Mouse (Mus musculus): ENCODE data around the gene Cnot6. TPM values are rescaled to one million over a fixed set of nuclear protein-coding genes. Genes with fewer than 3 reads are reported as not detected.

The Cnot6 gene
- 18.5 TPM for polyA plus RNA-seq (2014; fragmentation: Illumina TruSeq; extraction: RNeasy Lipid Tissue Mini Kit (QIAGEN cat#74804); ENCODE audit: insufficient read depth, low read depth, low replicate concordance)

DNA sequence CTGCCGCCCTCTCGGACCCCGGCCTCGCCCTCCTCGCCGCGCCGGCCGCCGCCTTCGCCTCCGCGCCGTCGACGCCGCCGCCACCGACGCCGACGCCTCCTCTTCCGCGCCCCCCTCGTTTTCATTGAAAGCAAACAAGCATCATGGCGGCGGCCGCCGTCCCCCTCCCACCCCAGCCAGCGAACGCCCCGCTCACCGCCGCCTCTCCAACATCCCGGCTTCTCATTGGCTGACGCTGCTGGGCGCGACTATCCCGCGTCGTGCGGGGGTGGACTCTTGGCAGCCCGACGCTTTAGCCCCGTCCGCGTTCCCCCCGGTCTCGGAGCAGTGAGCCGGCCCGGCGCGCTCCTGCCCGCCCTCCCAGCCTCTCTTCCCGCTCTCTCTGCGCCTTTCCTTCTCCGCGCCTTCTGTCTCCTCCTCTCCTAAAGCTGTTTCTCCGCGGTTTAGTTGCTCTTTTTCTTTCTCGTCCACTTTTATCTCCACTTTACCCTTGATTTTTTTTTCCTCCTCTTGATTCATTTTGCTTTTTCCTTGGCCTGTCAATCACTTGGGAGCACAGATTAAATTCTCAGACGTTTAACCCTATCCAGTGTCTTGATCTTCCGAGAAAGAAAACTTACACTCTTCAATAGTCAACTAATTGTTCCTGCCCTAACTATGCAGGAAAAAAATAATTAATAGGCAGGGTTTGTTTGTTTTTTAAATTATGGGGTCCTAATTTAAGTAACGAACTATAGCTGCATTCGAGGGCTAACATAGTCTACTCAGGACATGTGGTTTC lies at the start of gene Cnot6:
Cnot6 (minus strand) TSS at position 169 of the 781 bp plus-strand sequence.

DNA sequence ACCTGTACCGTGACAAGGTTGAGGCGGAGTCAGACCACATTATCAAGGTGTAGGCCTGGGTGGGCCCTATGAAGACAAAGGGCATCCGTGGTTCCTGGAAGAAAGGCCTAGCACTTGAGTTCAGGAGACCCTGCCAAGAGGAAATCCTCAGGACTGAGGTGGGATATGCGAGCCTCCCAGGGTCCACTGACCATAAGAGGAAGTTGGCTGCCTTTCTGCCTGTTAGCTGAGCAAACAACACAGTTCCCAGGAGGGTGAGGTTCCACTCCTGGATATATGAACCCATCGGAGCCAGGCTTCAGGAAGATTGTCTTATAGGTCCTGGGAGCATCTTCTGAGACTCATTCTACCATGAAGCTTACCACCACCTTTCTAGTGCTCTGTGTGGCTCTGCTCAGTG lies 49.2 kb downstream of the Cnot6 start, which contains the start of gene Scgb3a1:
Scgb3a1 (plus strand) TSS at position 301 of the 400 bp plus-strand sequence.

Other genes with a start within 250 kb of the Cnot6 start
- gene Olfr1386, start 247.7 kb downstream of the Cnot6 start, polyA plus RNA-seq (2014; fragmentation: Illumina TruSeq; extraction: RNeasy Lipid Tissue Mini Kit (QIAGEN cat#74804); ENCODE audit: insufficient read depth, low read depth, low replicate concordance): not detected
- gene Olfr1385, start 223.7 kb downstream of the Cnot6 start, polyA plus RNA-seq (2014; fragmentation: Illumina TruSeq; extraction: RNeasy Lipid Tissue Mini Kit (QIAGEN cat#74804); ENCODE audit: insufficient read depth, low read depth, low replicate concordance): not detected
- gene Olfr1384, start 206.0 kb downstream of the Cnot6 start, polyA plus RNA-seq (2014; fragmentation: Illumina TruSeq; extraction: RNeasy Lipid Tissue Mini Kit (QIAGEN cat#74804); ENCODE audit: insufficient read depth, low read depth, low replicate concordance): not detected
- not detected for gene Olfr1383, start 193.1 kb downstream of the Cnot6 start, polyA plus RNA-seq (2014; fragmentation: Illumina TruSeq; extraction: RNeasy Lipid Tissue Mini Kit (QIAGEN cat#74804); ENCODE audit: insufficient read depth, low read depth, low replicate concordance)
- not detected for gene Olfr1382, start 184.5 kb downstream of the Cnot6 start, polyA plus RNA-seq (2014; fragmentation: Illumina TruSeq; extraction: RNeasy Lipid Tissue Mini Kit (QIAGEN cat#74804); ENCODE audit: insufficient read depth, low read depth, low replicate concordance)
- not detected for gene Olfr1381, start 169.3 kb downstream of the Cnot6 start, polyA plus RNA-seq (2014; fragmentation: Illumina TruSeq; extraction: RNeasy Lipid Tissue Mini Kit (QIAGEN cat#74804); ENCODE audit: insufficient read depth, low read depth, low replicate concordance)
- gene Olfr1380, start 155.8 kb downstream of the Cnot6 start, polyA plus RNA-seq (2014; fragmentation: Illumina TruSeq; extraction: RNeasy Lipid Tissue Mini Kit (QIAGEN cat#74804); ENCODE audit: insufficient read depth, low read depth, low replicate concordance): not detected
- gene Flt4, start 103.5 kb downstream of the Cnot6 start, polyA plus RNA-seq (2014; fragmentation: Illumina TruSeq; extraction: RNeasy Lipid Tissue Mini Kit (QIAGEN cat#74804); ENCODE audit: insufficient read depth, low read depth, low replicate concordance): 7.2 TPM
- gene Scgb3a1, start 49.1 kb downstream of the Cnot6 start, polyA plus RNA-seq (2014; fragmentation: Illumina TruSeq; extraction: RNeasy Lipid Tissue Mini Kit (QIAGEN cat#74804); ENCODE audit: insufficient read depth, low read depth, low replicate concordance): 1,932 TPM
- 7.0 TPM for gene Gfpt2, start 81.5 kb upstream of the Cnot6 start, polyA plus RNA-seq (2014; fragmentation: Illumina TruSeq; extraction: RNeasy Lipid Tissue Mini Kit (QIAGEN cat#74804); ENCODE audit: insufficient read depth, low read depth, low replicate concordance)
- 22.6 TPM for gene Mapk9, start 134.0 kb upstream of the Cnot6 start, polyA plus RNA-seq (2014; fragmentation: Illumina TruSeq; extraction: RNeasy Lipid Tissue Mini Kit (QIAGEN cat#74804); ENCODE audit: insufficient read depth, low read depth, low replicate concordance)
- 0.18 TPM for gene Rasgef1c, start 189.1 kb upstream of the Cnot6 start, polyA plus RNA-seq (2014; fragmentation: Illumina TruSeq; extraction: RNeasy Lipid Tissue Mini Kit (QIAGEN cat#74804); ENCODE audit: insufficient read depth, low read depth, low replicate concordance)